Mouse (Mus musculus): ENCODE measurements around the gene Hist1h4k. TPM values are rescaled to one million over a fixed set of nuclear protein-coding genes. Genes with fewer than 3 reads are reported as not detected.
"Not testable (repeated sequence)": the region's sequence is repeated elsewhere in the genome, so short reads cannot be mapped to it uniquely, and the experiment has no call there.

Gene Hist1h4k
- total RNA-seq, 2 experiments from 2014 or later: 439 to 508 TPM

GRCm38 (mm10) chr13:21718381-21719080 lies 31.8 kb downstream of the Hist1h4k start:
- DNase-seq: no peak

GRCm38 (mm10) chr13:21717397-21718357 lies 32.6 kb downstream of the Hist1h4k start, which contains the start of gene Hist1h3h:
Hist1h3h (plus strand) TSS chr13:21717659.
- DNase-seq: peak; percentile 62

GRCm38 (mm10) chr13:21716540-21717391 lies 33.5 kb downstream of the Hist1h4k start:
- not testable (repeated sequence) for DNase-seq

GRCm38 (mm10) chr13:21715864-21716539 lies 34.3 kb downstream of the Hist1h4k start, which contains the start of the genes Hist1h2bl and Hist1h2ai:
Hist1h2bl (minus strand) TSS chr13:21716143.
Hist1h2ai (plus strand) TSS chr13:21716422.
- DNase-seq: peak; percentile 38

- DNase-seq: no peak
Observed at GRCm38 (mm10) chr13:21715131-21715863, 35.0 kb downstream of the Hist1h4k start.

- peak; percentile 31 for DNase-seq
Observed at GRCm38 (mm10) chr13:21714725-21715124, 35.6 kb downstream of the Hist1h4k start.

- no peak for DNase-seq
Observed at GRCm38 (mm10) chr13:21711698-21712097, 38.6 kb downstream of the Hist1h4k start.

GRCm38 (mm10) chr13:21710821-21711525 lies 39.3 kb downstream of the Hist1h4k start:
- DNase-seq: peak; percentile 63

- DNase-seq: peak; percentile 84
Observed at GRCm38 (mm10) chr13:21710031-21710711, 40.1 kb downstream of the Hist1h4k start.

- no peak for DNase-seq
Observed at GRCm38 (mm10) chr13:21706669-21707068, 43.6 kb downstream of the Hist1h4k start.

Small RNA genes within 50 kb of the gene (microRNA-seq; reads per million reads assigned to microRNA genes)
- gene Gm44346 (0 reads per million in 2 experiments), gene Gm44357 (0 reads per million in 2 experiments), gene Gm44367 (0 reads per million in 2 experiments), gene Gm44454 (0 reads per million in 2 experiments)

Other genes starting within 250 kb of the Hist1h4k start
- 100 to 1,000 TPM; 118 to 122 TPM for gene Gm11273, start 249.1 kb downstream of the Hist1h4k start, total RNA-seq (2021)
- 10 to 100 TPM in 1 of 2 experiments, 1 to 10 TPM in 1; 8.0 to 11.4 TPM for gene Zkscan8, start 219.4 kb downstream of the Hist1h4k start, total RNA-seq (2021)
- not detected for gene Olfr1366, start 207.7 kb downstream of the Hist1h4k start, total RNA-seq (2021)
- not detected for gene Olfr1535, start 190.6 kb downstream of the Hist1h4k start, total RNA-seq (2021)
- gene Olfr1364, start 168.7 kb downstream of the Hist1h4k start, total RNA-seq (2021): not detected
- gene Olfr1362, start 136.5 kb downstream of the Hist1h4k start, total RNA-seq (2021): not detected
- not detected for gene Olfr11, start 108.0 kb downstream of the Hist1h4k start, total RNA-seq (2021)
- gene Olfr1361, start 87.1 kb downstream of the Hist1h4k start, total RNA-seq (2021): not detected
- not detected for gene Olfr1360, start 73.1 kb downstream of the Hist1h4k start, total RNA-seq (2021)
- not detected for gene Olfr1359, start 52.4 kb downstream of the Hist1h4k start, total RNA-seq (2021)
- 100 to 1,000 TPM; 184 to 186 TPM for gene Hist1h2bl, start 34.4 kb downstream of the Hist1h4k start, total RNA-seq (2021)
- 100 to 1,000 TPM; 125 TPM for gene Hist1h2ai, start 34.1 kb downstream of the Hist1h4k start, total RNA-seq (2021)
- 100 to 1,000 TPM; 240 to 265 TPM for gene Hist1h3h, start 32.8 kb downstream of the Hist1h4k start, total RNA-seq (2021)
- gene Hist1h2bm, start 28.5 kb downstream of the Hist1h4k start, total RNA-seq (2021): 10 to 100 TPM; 50.7 to 68.7 TPM
- gene Hist1h4j, start 15.4 kb downstream of the Hist1h4k start, total RNA-seq (2021): 10 to 100 TPM; 32.2 to 32.7 TPM
- gene Hist1h2ak, start 3.3 kb upstream of the Hist1h4k start, total RNA-seq (2021): 10 to 100 TPM; 71.7 to 78.9 TPM
- gene Hist1h2bn, start 3.6 kb upstream of the Hist1h4k start, total RNA-seq (2021): 100 to 1,000 TPM in 1 of 2 experiments, 10 to 100 TPM in 1; 94.7 to 110 TPM
- gene Hist1h1b, start 30.1 kb upstream of the Hist1h4k start, total RNA-seq (2021): 100 to 1,000 TPM; 122 to 129 TPM
- 100 to 1,000 TPM; 199 to 235 TPM for gene Hist1h3i, start 32.9 kb upstream of the Hist1h4k start, total RNA-seq (2021)
- 10 to 100 TPM; 37.8 to 38.8 TPM for gene Hist1h2an, start 36.7 kb upstream of the Hist1h4k start, total RNA-seq (2021)
- gene Hist1h2bp, start 37.0 kb upstream of the Hist1h4k start, total RNA-seq (2021): 10 to 100 TPM; 78.8 to 79.4 TPM
- 100 to 1,000 TPM; 140 to 150 TPM for gene Hist1h2bq, start 59.7 kb upstream of the Hist1h4k start, total RNA-seq (2021)
- gene Hist1h2ao, start 60.0 kb upstream of the Hist1h4k start, total RNA-seq (2021): 100 to 1,000 TPM; 240 to 250 TPM
- 100 to 1,000 TPM; 345 to 353 TPM for gene Hist1h4m, start 61.2 kb upstream of the Hist1h4k start, total RNA-seq (2021)
- 10 to 100 TPM; 17.9 to 46.6 TPM for gene Hist1h4n, start 81.7 kb upstream of the Hist1h4k start, total RNA-seq (2021)
- 100 to 1,000 TPM in 1 of 2 experiments, 10 to 100 TPM in 1; 86.5 to 153 TPM for gene Hist1h2ap, start 83.0 kb upstream of the Hist1h4k start, total RNA-seq (2021)
- 100 to 1,000 TPM; 139 to 146 TPM for gene Hist1h2br, start 83.2 kb upstream of the Hist1h4k start, total RNA-seq (2021)
- 1 to 10 TPM in 1 of 2 experiments, under 1 TPM in 1; 0.73 to 1.2 TPM for gene Zfp184, start 194.6 kb upstream of the Hist1h4k start, total RNA-seq (2021)
- gene Pom121l2, start 230.7 kb upstream of the Hist1h4k start, total RNA-seq (2021): not detected